21 mouse cellular contexts compared by ENCODE assay signal in genomic region chr11:100843070-100843669, GRCm38 (mm10). TPM values are rescaled to one million over a fixed set of nuclear protein-coding genes. Genes with fewer than 3 reads are reported as not detected.
DNase-seq lines count a peak whose midpoint lies in the region; ATAC-seq and TF ChIP-seq lines count a peak whose summit lies in the region.
"Had no signal": no experiment of that assay in that cellular context is flagged by ENCODE, and none has a peak within 500 bp of the region (broad histone marks: within the 10 kb centered on the region; RNA-seq: fewer than 3 reads in every experiment).

No protein-coding gene starts in this region.

- no peak overlapping the region for H3K4me2 ChIP-seq in liver, embryonic 16.5 days (ENCODE audit: low read depth, low read length)
- no peak overlapping the region for H3K4me2 ChIP-seq in liver, embryonic 12.5 days
- no peak overlapping the region for H3K4me2 ChIP-seq in midbrain, embryonic 16.5 days (ENCODE audit: low read length)
- H3K4me2 ChIP-seq: forebrain, embryonic 15.5 days; heart, embryonic 11.5 days; heart, embryonic 15.5 days; hindbrain, embryonic 13.5 days had no signal

- H3K36me3 ChIP-seq in liver, embryonic 16.5 days (ENCODE audit: control insufficient read depth, insufficient read depth): no peaks in the 10 kb centered on the region
- H3K36me3 ChIP-seq in liver, embryonic 12.5 days: peaks cover 12% of the 10 kb centered on the region
- no peaks in the 10 kb centered on the region for H3K36me3 ChIP-seq in C2C12 (ENCODE audit: control insufficient read depth, insufficient read depth)
- no peaks in the 10 kb centered on the region for H3K36me3 ChIP-seq in midbrain, embryonic 16.5 days (ENCODE audit: control insufficient read depth, insufficient read depth, low read length)
- H3K36me3 ChIP-seq: embryonic facial prominence, embryonic 10.5 days; forebrain, embryonic 15.5 days; heart, embryonic 15.5 days; hindbrain, embryonic 13.5 days had no signal

- peak; percentile 49 to 85 for DNase-seq in adrenal gland, adult (ENCODE audit: inconsistent age in 2 of 2, low spot score in 1 of 2)
- no peak for DNase-seq in adrenal gland, adult 18-20 months (ENCODE audit: low spot score in 2 of 2)
- peak; percentile 68 for DNase-seq in induced T-regulatory cell, adult 2 months (ENCODE audit: low read depth)
- DNase-seq in gastrocnemius, postnatal 4 days (ENCODE audit: low spot score in 2 of 2): no peak
- DNase-seq: adrenal gland, postnatal 14 days; cerebellum, adult 18-20 months; cerebellum, adult 9-11 months; gastrocnemius, postnatal 36 days; heart, adult 2 months; heart, postnatal 14 days had no signal

- no peak overlapping the region for H3ac ChIP-seq in C2C12 (ENCODE audit: control insufficient read depth, insufficient read length, low read depth)

- no peaks in the 10 kb centered on the region for H3K27me3 ChIP-seq in liver, embryonic 16.5 days (ENCODE audit: control insufficient read depth, insufficient read depth, low read depth, low read length)
- H3K27me3 ChIP-seq in liver, embryonic 12.5 days (replicated peaks): no peaks in the 10 kb centered on the region
- peaks cover 7% of the 10 kb centered on the region for H3K27me3 ChIP-seq in C2C12 (ENCODE audit: control insufficient read depth, insufficient read depth, insufficient read length)
- no peaks in the 10 kb centered on the region for H3K27me3 ChIP-seq in midbrain, embryonic 16.5 days (ENCODE audit: control insufficient read depth, insufficient read depth, low read depth, low read length)
- H3K27me3 ChIP-seq: forebrain, embryonic 15.5 days; heart, embryonic 15.5 days; hindbrain, embryonic 13.5 days had no signal

- 82% methylated on average over 8 of the region's 8 CpGs for WGBS in liver, embryonic 16.5 days (ENCODE audit: insufficient replicate concordance)
- 90% methylated on average over 8 of the region's 8 CpGs for WGBS in liver, embryonic 12.5 days (ENCODE audit: insufficient replicate concordance)
- 96% methylated on average over 8 of the region's 8 CpGs for WGBS in midbrain, embryonic 16.5 days

- H3K79me2 ChIP-seq in C2C12 (ENCODE audit: control insufficient read depth, insufficient read depth): no peaks in the 10 kb centered on the region

- no peaks in the 10 kb centered on the region for H3K9me3 ChIP-seq in liver, embryonic 16.5 days (replicated peaks; ENCODE audit: control insufficient read depth, low read length)
- no peaks in the 10 kb centered on the region for H3K9me3 ChIP-seq in liver, embryonic 12.5 days (replicated peaks)
- H3K9me3 ChIP-seq in midbrain, embryonic 16.5 days (replicated peaks; ENCODE audit: control insufficient read depth, low read length, poor library complexity, severe bottlenecking): no peaks in the 10 kb centered on the region
- H3K9me3 ChIP-seq: embryonic facial prominence, embryonic 10.5 days; forebrain, embryonic 15.5 days; heart, embryonic 15.5 days; hindbrain, embryonic 13.5 days had no signal

- ATAC-seq in liver, embryonic 16.5 days (ENCODE audit: low read depth): no peak
- ATAC-seq in liver, embryonic 12.5 days: no peak
- ATAC-seq in midbrain, embryonic 16.5 days: no peak
- ATAC-seq: forebrain, embryonic 15.5 days; hindbrain, postnatal 0 days; intestine, postnatal 0 days had no signal

- no peak overlapping the region for H3K9ac ChIP-seq in liver, embryonic 16.5 days (ENCODE audit: low read depth, low read length)
- H3K9ac ChIP-seq in liver, embryonic 12.5 days: no peak overlapping the region
- no peak overlapping the region for H3K9ac ChIP-seq in midbrain, embryonic 16.5 days (ENCODE audit: low read depth, low read length)
- H3K9ac ChIP-seq: forebrain, embryonic 15.5 days; heart, embryonic 15.5 days; hindbrain, embryonic 13.5 days had no signal

- peaks cover 34% of the 10 kb centered on the region for H3K4me1 ChIP-seq in liver, embryonic 16.5 days (ENCODE audit: control insufficient read depth, low read depth, low read length)
- H3K4me1 ChIP-seq in liver, embryonic 12.5 days: peaks cover 82% of the 10 kb centered on the region
- peaks cover 4% of the 10 kb centered on the region for H3K4me1 ChIP-seq in midbrain, embryonic 16.5 days (ENCODE audit: control insufficient read depth, insufficient read depth, low read length)
- H3K4me1 ChIP-seq: forebrain, embryonic 15.5 days had no signal

- H3K4me3 ChIP-seq in liver, embryonic 16.5 days (ENCODE audit: low read depth, low read length): no peak overlapping the region
- no peak overlapping the region for H3K4me3 ChIP-seq in liver, embryonic 12.5 days
- no peak overlapping the region for H3K4me3 ChIP-seq in C2C12 (ENCODE audit: insufficient read depth, poor library complexity, severe bottlenecking)
- no peak overlapping the region for H3K4me3 ChIP-seq in midbrain, embryonic 16.5 days (ENCODE audit: low read depth, low read length)
- H3K4me3 ChIP-seq: embryonic facial prominence, embryonic 10.5 days; forebrain, embryonic 15.5 days; heart, adult 2 months; heart, embryonic 15.5 days; hindbrain, embryonic 13.5 days had no signal

- no peaks in the 10 kb centered on the region for H3K79me3 ChIP-seq in C2C12 (ENCODE audit: low read depth)

- H3K27ac ChIP-seq in liver, embryonic 16.5 days (ENCODE audit: low read length): peak overlapping the region; percentile 34; the same call in 1 of the 2 replicates
- H3K27ac ChIP-seq in liver, embryonic 12.5 days: no peak overlapping the region
- H3K27ac ChIP-seq in midbrain, embryonic 16.5 days (ENCODE audit: low read length): no peak overlapping the region
- H3K27ac ChIP-seq: embryonic facial prominence, embryonic 10.5 days; forebrain, embryonic 15.5 days; heart, adult 2 months; heart, embryonic 15.5 days; hindbrain, embryonic 13.5 days; hindbrain, postnatal 0 days had no signal

- no peak for TF ChIP-seq CTCF in C2C12 (IDR thresholded peaks at IDR 0.05; ENCODE audit: control insufficient read depth, insufficient read depth, insufficient read length)

TF ChIP-seq in C2C12, 6 proteins besides CTCF, POLR2A, EP300 and RAD21:
- no peak for TF ChIP-seq MYOG (IDR thresholded peaks at IDR 0.05; ENCODE audit: control insufficient read depth, extremely low read depth, insufficient read length)
- TF ChIP-seq FOSL1 (IDR thresholded peaks at IDR 0.05; ENCODE audit: insufficient read depth, low read length, poor library complexity, severe bottlenecking): peak; percentile 41

RNA-seq across cellular contexts. Expression of gene Stat5b, which starts 7.4 kb away (rescaled TPM):
- total RNA-seq in adrenal gland, adult 18-20 months (2021): 10 to 100 TPM; 40.1 to 74.3 TPM
- polyA plus RNA-seq in liver, embryonic 16.5 days (2015; fragmentation: Nextera tagmentation; extraction: Ambion mirVana): 21.8 and 22.6 TPM in 2 replicates
- 31.6 and 33.7 TPM in 2 replicates for polyA plus RNA-seq in liver, embryonic 12.5 days (2016; fragmentation: Nextera tagmentation; extraction: Ambion mirVana)
- 2.4 TPM for polyA plus RNA-seq in C2C12 (2012; fragmentation: generic; extraction: Trizol)
- 10 to 100 TPM; 76.1 to 90.4 TPM for total RNA-seq in gastrocnemius, postnatal 4 days (2021)
- 17.5 and 22.9 TPM in 2 replicates for polyA plus RNA-seq in midbrain, embryonic 16.5 days (2015; fragmentation: Nextera tagmentation; extraction: Ambion mirVana)

RNA-seq across cellular contexts. Expression of gene Stat5a, which starts 16.0 kb away (rescaled TPM):
- total RNA-seq in adrenal gland, adult 18-20 months (2021): 10 to 100 TPM; 28.0 to 29.3 TPM
- polyA plus RNA-seq in liver, embryonic 16.5 days (2015; fragmentation: Nextera tagmentation; extraction: Ambion mirVana): 8.1 and 8.3 TPM in 2 replicates
- polyA plus RNA-seq in liver, embryonic 12.5 days (2016; fragmentation: Nextera tagmentation; extraction: Ambion mirVana): 16.0 and 17.7 TPM in 2 replicates
- polyA plus RNA-seq in C2C12 (2012; fragmentation: generic; extraction: Trizol): 13.3 TPM
- total RNA-seq in gastrocnemius, postnatal 4 days (2021): 10 to 100 TPM; 35.6 to 41.4 TPM
- polyA plus RNA-seq in midbrain, embryonic 16.5 days (2015; fragmentation: Nextera tagmentation; extraction: Ambion mirVana): 2.1 and 3.2 TPM in 2 replicates

Comparison
In these comparisons a context has a peak if more than half of its experiments do, and no peak if none do; other contexts are left out.
1. DNase-seq: peak in adrenal gland, adult (2 of 2) and induced T-regulatory cell, adult 2 months (single experiment); none in adrenal gland, adult 18-20 months (0 of 2) and gastrocnemius, postnatal 4 days (0 of 2).